Mouse (Mus musculus) liver, embryonic 11.5 days (tissue): Measurements from ENCODE around the gene Rps6ka5. TPM values are rescaled to one million over a fixed set of nuclear protein-coding genes. Genes with fewer than 3 reads are reported as not detected.
A peak's percentile ranks its signal among the peaks of the same experiment; 100 is the strongest.

ENCODE experiments used
- ATAC-seq: fragments of 200-750 bp; cut with Nextera tagmentation; replicated peaks from 2 replicates; pipeline ENCODE4 v1.8.0; 2017; ENCODE audit warnings: moderate number of reproducible peaks, mild to moderate bottlenecking, moderate TSS enrichment, moderate library complexity; ENCODE audit not compliant: low FRiP score
- DNase-seq: peaks from one replicate; pipeline ENCODE4 v3.0.0-alpha.2; 2017; ENCODE audit warnings: low spot score
- H3K27ac ChIP-seq: fragments of 300-500 bp; sonication (generic); 2 replicates; pipeline ENCODE4 v1.5.1; 2014; ENCODE audit warnings: mild to moderate bottlenecking, low read depth, low read length, control low read depth
- H3K27me3 ChIP-seq: fragments of 300-500 bp; sonication (generic); replicated peaks from 2 replicates; pipeline ENCODE4 v1.6.1; 2014; ENCODE audit warnings: low read length, mixed read lengths; ENCODE audit not compliant: control insufficient read depth, insufficient read depth
- H3K36me3 ChIP-seq: fragments of 300-500 bp; sonication (generic); 2 replicates; pipeline ENCODE4 v1.6.1; 2014; ENCODE audit warnings: mild to moderate bottlenecking, low read length, moderate library complexity, mixed read lengths; ENCODE audit not compliant: control insufficient read depth, insufficient read depth
- H3K4me1 ChIP-seq: fragments of 300-500 bp; sonication (generic); replicated peaks from 2 replicates; pipeline ENCODE4 v1.6.1; 2014; ENCODE audit warnings: low read length, mixed read lengths; ENCODE audit not compliant: control insufficient read depth, insufficient read depth
- H3K4me2 ChIP-seq: fragments of 300-500 bp; sonication (generic); 2 replicates; pipeline ENCODE4 v1.6.1; 2014; ENCODE audit warnings: mild to moderate bottlenecking, control low read depth, moderate library complexity
- H3K4me3 ChIP-seq: fragments of 300-500 bp; sonication (generic); 2 replicates; pipeline ENCODE4 v1.5.1; 2014; ENCODE audit warnings: low read depth, low read length, control low read depth
- H3K9ac ChIP-seq: fragments of 300-500 bp; sonication (generic); 2 replicates; pipeline ENCODE4 v1.6.1; 2014; ENCODE audit warnings: low read depth, low read length, control low read depth
- H3K9me3 ChIP-seq: fragments of 300-500 bp; sonication (generic); 2 replicates; pipeline ENCODE4 v1.6.1; 2016; ENCODE audit warnings: low read length, inconsistent platforms, mixed read lengths; ENCODE audit not compliant: control insufficient read depth
- WGBS: fragments of 180-500 bp; shearing (Covaris S2); extraction: QIAGEN DNeasy Blood & Tissue Kit; methylation state at CpG from one replicate; pipeline ENCODE4 v1.1.7; 2014; 5-methylcytosine and 5-hydroxymethylcytosine counted together
- polyA plus RNA-seq: library from polyadenylated mRNA; unstranded; fragments of >200 nt; fragmentation: Nextera tagmentation; extraction: Ambion mirVana; gene quantifications from 2 replicates; pipeline ENCODE4 v1.2.1, GENCODE M21; 2014

Gene Rps6ka5
- polyA plus RNA-seq, 1 experiment from 2014 or later = 2.5 TPM

GRCm38 (mm10) chr12:100660076-100660475, 66.7 kb downstream of the Rps6ka5 start:
- Histone ChIP-seq H3K4me1 (no peaks in the 10 kb centered on the region), H3K9me3 (no peaks in the 10 kb centered on the region), H3K27ac (no peak overlapping the region), H3K27me3 (no peaks in the 10 kb centered on the region), H3K36me3 (no peaks in the 10 kb centered on the region), H3K9ac (no peak overlapping the region), H3K4me2 (no peak overlapping the region), H3K4me3 (no peak overlapping the region)
- 75% methylated on average over 2 of the region's 2 CpGs for WGBS
- no peak for DNase-seq
- ATAC-seq = no peak

GRCm38 (mm10) chr12:100655972-100656371, 70.8 kb downstream of the Rps6ka5 start:
- H3K27ac ChIP-seq = no peak overlapping the region
- H3K4me2 ChIP-seq = no peak overlapping the region
- H3K4me1 ChIP-seq = no peaks in the 10 kb centered on the region
- WGBS = 85% methylated on average over 4 of the region's 4 CpGs
- H3K9ac ChIP-seq = no peak overlapping the region
- DNase-seq (no peak), ATAC-seq (no peak)
- H3K36me3 ChIP-seq = no peaks in the 10 kb centered on the region
- no peaks in the 10 kb centered on the region for H3K9me3 ChIP-seq
- no peak overlapping the region for H3K4me3 ChIP-seq
- no peaks in the 10 kb centered on the region for H3K27me3 ChIP-seq

DNA sequence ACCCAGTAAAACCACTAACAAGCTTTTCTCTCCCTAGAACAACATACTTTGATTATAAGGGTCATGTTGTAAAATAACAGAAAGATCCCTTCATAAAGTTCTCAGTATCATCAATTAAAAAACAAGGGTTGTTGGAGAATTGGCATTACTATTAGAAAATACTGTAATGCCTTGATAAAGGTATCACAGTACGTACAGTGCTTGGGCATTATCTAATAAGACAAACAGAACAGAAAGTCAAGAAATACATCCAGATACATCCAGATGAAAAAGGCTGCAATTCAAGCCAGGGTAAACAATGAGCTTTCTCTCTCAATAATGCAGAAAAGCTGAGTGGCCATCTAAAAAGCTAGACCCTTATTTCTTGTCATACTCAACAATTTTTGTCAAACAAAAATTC, 84.8 kb downstream of the Rps6ka5 start:
- H3K27me3 ChIP-seq = no peaks in the 10 kb centered on the region
- H3K9me3 ChIP-seq = no peaks in the 10 kb centered on the region
- no peaks in the 10 kb centered on the region for H3K4me1 ChIP-seq
- H3K36me3 ChIP-seq = no peaks in the 10 kb centered on the region
- H3K27ac ChIP-seq = no peak overlapping the region
- ATAC-seq = no peak
- 60% methylated on average over 1 of the region's 1 CpGs for WGBS
- H3K4me3 ChIP-seq = no peak overlapping the region
- no peak for DNase-seq
- H3K4me2 ChIP-seq = no peak overlapping the region
- no peak overlapping the region for H3K9ac ChIP-seq

DNA sequence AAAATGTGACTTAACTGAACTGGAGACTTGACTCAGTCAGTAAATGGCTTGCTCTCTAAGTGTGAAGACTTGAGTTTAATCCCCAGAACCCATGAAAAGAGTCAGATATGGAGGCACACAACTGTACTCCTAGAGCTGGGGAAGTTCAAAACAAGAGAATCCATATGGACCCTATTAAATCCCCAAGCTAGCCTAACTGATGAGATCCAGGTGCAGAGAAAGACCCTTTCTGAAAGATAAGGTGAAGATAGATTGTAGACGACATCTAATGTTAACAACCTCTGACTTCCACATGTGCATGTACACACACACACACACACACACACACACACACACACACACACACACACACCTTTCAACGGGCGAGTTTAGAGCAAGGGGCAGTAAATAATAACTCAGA, 86.1 kb downstream of the Rps6ka5 start:
- ATAC-seq (no peak), DNase-seq (no peak)
- Histone ChIP-seq H3K9ac (no peak overlapping the region), H3K4me1 (no peaks in the 10 kb centered on the region), H3K36me3 (no peaks in the 10 kb centered on the region), H3K4me3 (no peak overlapping the region), H3K4me2 (no peak overlapping the region), H3K9me3 (no peaks in the 10 kb centered on the region), H3K27ac (no peak overlapping the region), H3K27me3 (no peaks in the 10 kb centered on the region)
- WGBS = 62% methylated on average over 3 of the region's 3 CpGs

GRCm38 (mm10) chr12:100639680-100640079, 87.1 kb downstream of the Rps6ka5 start:
- Histone ChIP-seq H3K9me3 (no peaks in the 10 kb centered on the region), H3K4me3 (no peak overlapping the region), H3K9ac (no peak overlapping the region), H3K36me3 (no peaks in the 10 kb centered on the region), H3K4me1 (no peaks in the 10 kb centered on the region), H3K4me2 (no peak overlapping the region), H3K27ac (no peak overlapping the region), H3K27me3 (no peaks in the 10 kb centered on the region)
- no peak for DNase-seq
- no peak for ATAC-seq
- WGBS = 40% methylated on average over 7 of the region's 7 CpGs

DNA sequence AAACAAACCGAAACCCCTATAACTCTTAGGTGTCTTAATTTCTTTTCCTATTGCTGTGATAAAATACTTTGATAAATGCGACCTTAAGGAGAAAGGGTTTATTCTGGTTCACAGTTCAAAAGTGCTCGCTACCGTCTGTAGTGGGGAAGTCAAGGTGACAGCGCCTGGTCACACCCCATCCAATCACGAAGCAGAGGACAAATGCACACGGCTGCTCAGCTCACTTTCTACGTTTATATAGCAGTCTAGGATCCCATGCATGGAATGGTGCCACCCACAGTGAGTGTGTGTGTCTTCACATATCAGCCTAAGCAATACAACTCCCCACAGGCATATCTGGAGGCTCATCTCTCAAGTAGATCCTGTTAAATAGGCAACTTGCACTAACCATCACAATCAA, 88.9 kb downstream of the Rps6ka5 start:
- Histone ChIP-seq H3K9me3 (no peaks in the 10 kb centered on the region), H3K27ac (no peak overlapping the region), H3K36me3 (no peaks in the 10 kb centered on the region), H3K4me1 (no peaks in the 10 kb centered on the region), H3K9ac (no peak overlapping the region), H3K27me3 (no peaks in the 10 kb centered on the region), H3K4me3 (no peak overlapping the region), H3K4me2 (no peak overlapping the region)
- 81% methylated on average over 8 of the region's 8 CpGs for WGBS
- DNase-seq (no peak), ATAC-seq (no peak)

DNA sequence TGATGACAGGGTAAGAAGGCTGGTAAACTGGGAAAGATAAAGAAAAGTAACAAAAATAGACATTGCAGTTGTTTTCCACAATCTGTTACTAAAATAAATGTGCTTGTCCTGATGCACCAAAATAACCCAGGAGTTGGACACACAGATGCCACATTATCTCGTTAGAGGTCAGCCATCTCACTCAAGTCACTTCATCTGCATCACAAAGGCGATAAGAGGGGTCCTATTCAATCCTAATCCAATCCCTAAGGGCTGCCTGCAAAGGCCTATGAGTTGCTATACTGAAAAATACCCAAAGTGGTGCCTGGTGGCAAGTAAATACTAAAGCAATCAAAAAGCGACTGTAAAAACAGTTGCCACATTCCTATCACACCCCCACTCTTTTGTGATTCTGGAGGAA, 90.0 kb downstream of the Rps6ka5 start:
- no peak overlapping the region for H3K4me3 ChIP-seq
- no peaks in the 10 kb centered on the region for H3K4me1 ChIP-seq
- no peak overlapping the region for H3K9ac ChIP-seq
- no peaks in the 10 kb centered on the region for H3K36me3 ChIP-seq
- no peaks in the 10 kb centered on the region for H3K9me3 ChIP-seq
- ATAC-seq (no peak), DNase-seq (no peak)
- H3K27ac ChIP-seq = no peak overlapping the region
- no peak overlapping the region for H3K4me2 ChIP-seq
- H3K27me3 ChIP-seq = no peaks in the 10 kb centered on the region
- WGBS = 51% methylated on average over 3 of the region's 3 CpGs

- Histone ChIP-seq H3K4me3 (no peak overlapping the region), H3K27me3 (no peaks in the 10 kb centered on the region)
These were observed 90.5 kb downstream of the Rps6ka5 start for GRCm38 (mm10) chr12:100636299-100636633.

DNA sequence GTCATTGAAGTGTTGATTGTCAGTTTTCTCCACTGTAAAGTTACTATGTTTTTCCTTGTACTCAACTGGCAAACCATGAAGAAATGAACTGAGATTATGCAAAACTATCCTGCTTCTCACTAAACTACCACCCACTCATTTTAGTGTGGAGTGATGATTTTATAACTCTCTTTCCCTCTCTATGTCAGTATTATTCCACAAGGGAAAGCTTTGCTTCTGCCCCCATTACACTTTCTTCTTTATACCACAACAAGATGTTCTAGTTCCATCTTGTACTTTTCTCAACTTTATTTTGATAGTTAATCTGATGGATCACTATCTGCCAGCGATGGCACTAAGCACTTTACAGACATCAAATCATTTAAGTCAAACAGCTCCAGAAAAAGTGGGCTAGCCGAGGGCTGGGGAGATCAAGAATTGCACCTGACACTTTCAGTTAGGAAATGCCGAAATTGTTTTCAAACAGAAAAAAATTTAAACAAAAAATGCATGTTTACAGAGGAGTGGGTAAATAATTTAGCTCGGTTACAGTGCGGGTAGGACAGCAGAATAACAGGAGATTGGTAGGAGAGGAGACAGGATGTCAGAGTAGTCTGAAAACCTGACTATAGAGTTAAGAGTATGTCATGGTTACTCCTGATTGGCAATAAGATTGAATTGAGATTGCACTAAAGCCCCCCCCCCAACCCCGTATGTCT, 91.0 kb downstream of the Rps6ka5 start:
- Histone ChIP-seq H3K4me1 (no peaks in the 10 kb centered on the region), H3K9ac (no peak overlapping the region), H3K27ac (no peak overlapping the region), H3K36me3 (no peaks in the 10 kb centered on the region), H3K4me3 (no peak overlapping the region), H3K27me3 (no peaks in the 10 kb centered on the region), H3K9me3 (no peaks in the 10 kb centered on the region), H3K4me2 (no peak overlapping the region)
- ATAC-seq = 0 out of 2 replicates have a peak, but pooled peaks have one; percentile 18
- WGBS = 69% methylated on average over 6 of the region's 6 CpGs
- DNase-seq = no peak

More at GRCm38 (mm10) chr12:100636299-100636633, 90.5 kb downstream of the Rps6ka5 start:
- DNase-seq = no peak
- H3K9ac ChIP-seq = no peak overlapping the region
- no peaks in the 10 kb centered on the region for H3K4me1 ChIP-seq
- 75% methylated on average over 2 of the region's 2 CpGs for WGBS
- H3K9me3 ChIP-seq = no peaks in the 10 kb centered on the region
- no peak overlapping the region for H3K4me2 ChIP-seq
- no peaks in the 10 kb centered on the region for H3K36me3 ChIP-seq
- no peak overlapping the region for H3K27ac ChIP-seq
- no peak; the same call in 1 of the 2 replicates for ATAC-seq
